8 mouse cellular contexts compared by ENCODE assay signal in the genomic region with DNA sequence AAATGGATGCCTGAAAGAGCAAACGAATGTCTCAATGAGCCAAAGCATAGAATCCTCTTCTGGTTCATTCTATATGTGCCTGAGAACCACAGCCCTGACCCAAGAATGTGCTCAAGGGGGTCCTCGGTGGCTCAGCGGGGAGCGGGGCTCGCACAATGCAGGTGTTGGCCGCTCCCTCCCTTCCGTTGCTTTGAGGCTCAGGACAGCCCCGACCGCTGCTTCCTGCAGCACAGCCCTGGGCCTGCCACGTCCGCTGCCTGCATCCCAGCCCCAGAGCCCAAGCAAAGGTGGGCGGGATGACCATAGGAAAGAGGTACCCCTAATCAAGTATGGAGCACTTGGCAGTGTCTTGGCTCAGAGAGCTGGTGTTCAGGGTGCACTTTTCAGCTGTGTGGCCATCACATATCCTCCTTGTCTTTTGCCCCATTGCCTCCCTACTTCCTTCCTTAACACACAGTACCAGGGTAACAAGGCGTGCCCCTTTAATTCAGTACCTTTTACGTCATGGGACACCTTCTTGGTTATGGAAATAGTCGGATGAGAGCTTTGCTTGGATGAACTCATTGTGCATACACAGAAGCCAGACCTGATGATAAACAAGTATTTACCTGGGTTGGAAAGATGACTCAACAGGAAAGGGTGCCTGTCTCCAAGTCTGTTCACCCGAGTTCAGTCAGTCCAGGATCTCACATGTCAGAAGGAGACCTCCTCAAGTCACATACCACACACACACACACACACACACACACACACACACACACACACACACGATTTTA. TPM values are rescaled to one million over a fixed set of nuclear protein-coding genes. Genes with fewer than 3 reads are reported as not detected.
DNase-seq lines count a peak whose midpoint lies in the region; ATAC-seq lines count a peak whose summit lies in the region.

No protein-coding gene starts in this region.

- H3K9ac ChIP-seq in hindbrain, embryonic 14.5 days, result no peak overlapping the region
- H3K9ac ChIP-seq in midbrain, embryonic 14.5 days (replicated peaks; ENCODE audit: low read length), result peak overlapping the region; percentile 24; the same call in 1 of the 2 replicates

- no peaks in the 10 kb centered on the region for H3K4me1 ChIP-seq in hindbrain, embryonic 14.5 days (replicated peaks; ENCODE audit: control insufficient read depth, insufficient read depth, low read length)
- peaks cover 7% of the 10 kb centered on the region; the same call in 1 of the 2 replicates for H3K4me1 ChIP-seq in midbrain, embryonic 14.5 days (ENCODE audit: control insufficient read depth, insufficient read depth, low read length)

- H3K4me3 ChIP-seq in hindbrain, embryonic 14.5 days (replicated peaks; ENCODE audit: low read length), result peak overlapping the region; percentile 14; the same call in 1 of the 2 replicates
- no peak overlapping the region for H3K4me3 ChIP-seq in midbrain, embryonic 14.5 days (replicated peaks; ENCODE audit: low read depth, low read length)

- H3K36me3 ChIP-seq in hindbrain, embryonic 14.5 days (replicated peaks; ENCODE audit: control insufficient read depth, insufficient read depth), result no peaks in the 10 kb centered on the region
- H3K36me3 ChIP-seq in midbrain, embryonic 14.5 days (ENCODE audit: control insufficient read depth, insufficient read depth, low read length), result no peaks in the 10 kb centered on the region

- peak overlapping the region; percentile 36 for H3K4me2 ChIP-seq in hindbrain, embryonic 14.5 days (replicated peaks)
- peak overlapping the region; percentile 42 for H3K4me2 ChIP-seq in midbrain, embryonic 14.5 days (ENCODE audit: low read length)

- no peaks in the 10 kb centered on the region for H3K9me3 ChIP-seq in hindbrain, embryonic 14.5 days (ENCODE audit: control insufficient read depth, low read length)
- no peaks in the 10 kb centered on the region for H3K9me3 ChIP-seq in midbrain, embryonic 14.5 days (ENCODE audit: control insufficient read depth, low read length)

- peak; percentile 57 for DNase-seq in CD4-positive, CD25-positive, alpha-beta regulatory T cell, adult 2 months (ENCODE audit: low read depth, low spot score)
- peak; percentile 49 for DNase-seq in R1 (ENCODE audit: low read depth, low spot score)
- DNase-seq in hindbrain, embryonic 14.5 days (ENCODE audit: low spot score), result no peak
- no peak for DNase-seq in midbrain, embryonic 14.5 days
- DNase-seq in right cerebral cortex, postnatal 36 days (ENCODE audit: low spot score in 2 of 2), result no peak
- no peak for DNase-seq in layer of hippocampus, adult 9-10 months (ENCODE audit: low spot score)
- no peak for DNase-seq in kidney, adult 8-10 months
- no peak for DNase-seq in urinary bladder, postnatal 10 days (ENCODE audit: low spot score)

- H3K27ac ChIP-seq in hindbrain, embryonic 14.5 days, result no peak overlapping the region
- no peak overlapping the region for H3K27ac ChIP-seq in midbrain, embryonic 14.5 days (replicated peaks; ENCODE audit: low read depth, low read length)

- 27% methylated on average over 17 of the region's 17 CpGs for WGBS in hindbrain, embryonic 14.5 days
- 31% methylated on average over 17 of the region's 17 CpGs for WGBS in midbrain, embryonic 14.5 days

- ATAC-seq in hindbrain, embryonic 14.5 days (ENCODE audit: low FRiP score), result no peak
- no peak for ATAC-seq in midbrain, embryonic 14.5 days (ENCODE audit: low FRiP score, low TSS enrichment)

- peaks cover 21% of the 10 kb centered on the region for H3K27me3 ChIP-seq in hindbrain, embryonic 14.5 days (ENCODE audit: control insufficient read depth, insufficient read depth, low read length)
- no peaks in the 10 kb centered on the region for H3K27me3 ChIP-seq in midbrain, embryonic 14.5 days (ENCODE audit: control insufficient read depth, insufficient read depth, low read length)

RNA-seq across cellular contexts. Expression of gene Mycl, which starts 11.8 kb away (rescaled TPM):
- 68.7 and 71.9 TPM in 2 replicates for polyA plus RNA-seq in hindbrain, embryonic 14.5 days (2014; fragmentation: Nextera tagmentation; extraction: Ambion mirVana)
- 87.7 and 112 TPM in 2 replicates for polyA plus RNA-seq in midbrain, embryonic 14.5 days (2014; fragmentation: Nextera tagmentation; extraction: Ambion mirVana)

RNA-seq across cellular contexts. Expression of gene Mfsd2a, which starts 22.7 kb away (rescaled TPM):
- 27.9 and 28.3 TPM in 2 replicates for polyA plus RNA-seq in hindbrain, embryonic 14.5 days (2014; fragmentation: Nextera tagmentation; extraction: Ambion mirVana)
- polyA plus RNA-seq in midbrain, embryonic 14.5 days (2014; fragmentation: Nextera tagmentation; extraction: Ambion mirVana), result 31.2 and 33.4 TPM in 2 replicates

RNA-seq across cellular contexts. Expression of gene Trit1, which starts 32.7 kb away (rescaled TPM):
- polyA plus RNA-seq in hindbrain, embryonic 14.5 days (2014; fragmentation: Nextera tagmentation; extraction: Ambion mirVana), result 19.8 and 24.6 TPM in 2 replicates
- polyA plus RNA-seq in midbrain, embryonic 14.5 days (2014; fragmentation: Nextera tagmentation; extraction: Ambion mirVana), result 27.0 and 29.1 TPM in 2 replicates

Comparison
In these comparisons a context has a peak if more than half of its experiments do, and no peak if none do; other contexts are left out.
1. DNase-seq: peak in CD4-positive, CD25-positive, alpha-beta regulatory T cell, adult 2 months (single experiment) and R1 (single experiment); none in hindbrain, embryonic 14.5 days (single experiment), midbrain, embryonic 14.5 days (single experiment), right cerebral cortex, postnatal 36 days (0 of 2), layer of hippocampus, adult 9-10 months (single experiment), kidney, adult 8-10 months (0 of 2) and urinary bladder, postnatal 10 days (single experiment).